Mouse (Mus musculus) CD4-positive helper T cell, adult 2 months (primary cell): ENCODE data around the gene Lamtor4.

ENCODE experiments used
- DNase-seq: peaks from one replicate; pipeline ENCODE4 v3.0.0-alpha.2; 2012; ENCODE audit warnings: low read depth, missing footprints, low spot score

The Lamtor4 gene

GRCm38 (mm10) chr5:138260051-138260450, 4.8 kb downstream of the Lamtor4 start:
- no peak for DNase-seq

GRCm38 (mm10) chr5:138260834-138261233, 5.6 kb downstream of the Lamtor4 start:
- no peak for DNase-seq

DNA sequence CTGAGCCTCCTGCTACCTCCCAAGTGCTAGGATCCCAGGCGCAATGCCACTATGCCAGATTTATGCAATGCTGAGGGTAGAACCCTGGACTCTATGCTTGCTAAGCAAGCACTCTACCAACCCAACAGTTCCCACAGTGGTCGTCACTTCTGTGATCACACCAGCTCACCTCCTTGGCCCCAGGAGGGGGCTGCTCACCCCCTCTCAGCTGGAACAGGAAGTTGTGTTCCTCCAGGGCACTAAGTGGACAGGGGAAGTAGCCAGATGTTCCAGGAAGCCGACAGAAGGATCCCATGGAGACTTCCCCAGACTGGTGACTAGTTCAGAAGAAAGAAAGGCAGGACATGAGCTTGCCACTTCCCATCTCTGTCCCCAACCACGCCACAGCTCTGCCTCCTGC, 6.7 kb downstream of the Lamtor4 start:
- DNase-seq = no peak

- no peak for DNase-seq
Measured at GRCm38 (mm10) chr5:138262582-138263240, 7.4 kb downstream of the Lamtor4 start.

GRCm38 (mm10) chr5:138263260-138264206, 8.3 kb downstream of the Lamtor4 start, which contains the start of gene BC037034:
BC037034 (minus strand) TSS chr5:138264033.
- DNase-seq = peak; percentile 93

GRCm38 (mm10) chr5:138264207-138264578, 8.9 kb downstream of the Lamtor4 start:
- no peak for DNase-seq

DNA sequence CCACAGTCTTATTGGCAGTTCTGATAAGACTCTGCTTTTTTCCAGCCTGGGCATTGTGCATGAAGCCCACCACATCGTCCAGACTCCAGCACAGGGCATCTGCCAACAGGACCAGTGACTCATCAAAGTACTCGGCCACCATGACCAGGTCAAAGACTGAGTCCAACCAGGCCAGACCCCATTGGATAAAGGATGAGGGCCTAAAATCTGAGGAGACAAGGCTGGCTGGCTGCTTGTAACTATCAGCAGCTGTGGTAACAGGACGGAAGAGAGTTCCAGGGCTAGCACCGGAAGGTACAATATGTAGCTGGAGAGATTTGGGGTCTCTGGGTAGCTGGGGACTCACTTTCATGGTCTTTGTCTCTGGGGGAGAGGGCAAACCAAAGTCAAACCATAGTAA, 10.4 kb downstream of the Lamtor4 start:
- DNase-seq = no peak

DNA sequence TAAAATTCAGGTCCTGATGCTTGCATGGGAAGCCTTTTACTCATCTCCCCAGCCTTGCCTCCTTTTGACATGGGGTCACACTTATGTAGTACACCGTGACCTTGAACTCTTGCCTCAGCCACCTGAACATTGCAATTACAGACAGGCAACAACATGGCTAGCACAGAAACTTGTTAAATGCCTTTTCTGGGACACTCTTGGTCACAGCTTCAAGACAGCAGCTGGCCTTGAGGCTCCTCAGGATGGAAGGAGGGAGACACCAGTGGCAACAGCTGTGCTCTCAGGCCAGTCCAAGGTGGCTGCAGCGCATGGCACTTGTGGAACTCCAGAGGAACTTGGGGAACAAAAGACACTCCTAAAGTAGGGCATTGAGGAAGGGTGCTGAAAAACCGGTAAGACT, 11.8 kb downstream of the Lamtor4 start:
- no peak for DNase-seq

- DNase-seq = no peak
Measured at GRCm38 (mm10) chr5:138268980-138269379, 13.7 kb downstream of the Lamtor4 start.

DNA sequence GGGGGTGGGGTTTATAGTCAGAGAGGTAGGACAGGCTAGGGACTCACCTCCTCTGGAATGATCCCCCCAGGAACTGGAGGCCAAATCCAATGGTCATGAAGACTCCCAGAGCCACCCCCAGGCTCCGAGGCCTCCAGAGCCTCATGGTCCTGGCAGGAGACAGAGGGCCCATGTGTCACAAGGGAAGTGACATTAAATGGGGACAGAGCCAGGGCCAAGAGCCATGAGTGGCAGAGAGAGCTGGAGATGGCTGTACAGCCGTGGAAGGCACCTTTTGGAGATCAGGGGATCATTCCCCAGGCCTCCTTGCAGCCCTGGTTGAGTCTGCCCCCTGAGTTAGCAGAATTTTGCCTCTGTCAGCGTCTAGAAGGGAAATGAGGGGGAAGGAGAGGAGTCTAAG, 15.9 kb downstream of the Lamtor4 start:
- DNase-seq = no peak

- DNase-seq = no peak
Measured at GRCm38 (mm10) chr5:138272409-138272923, 17.2 kb downstream of the Lamtor4 start, which contains the start of gene Gal3st4. Gal3st4 (minus strand) TSS chr5:138272840.

GRCm38 (mm10) chr5:138274186-138274585, 18.9 kb downstream of the Lamtor4 start:
- no peak for DNase-seq

DNA sequence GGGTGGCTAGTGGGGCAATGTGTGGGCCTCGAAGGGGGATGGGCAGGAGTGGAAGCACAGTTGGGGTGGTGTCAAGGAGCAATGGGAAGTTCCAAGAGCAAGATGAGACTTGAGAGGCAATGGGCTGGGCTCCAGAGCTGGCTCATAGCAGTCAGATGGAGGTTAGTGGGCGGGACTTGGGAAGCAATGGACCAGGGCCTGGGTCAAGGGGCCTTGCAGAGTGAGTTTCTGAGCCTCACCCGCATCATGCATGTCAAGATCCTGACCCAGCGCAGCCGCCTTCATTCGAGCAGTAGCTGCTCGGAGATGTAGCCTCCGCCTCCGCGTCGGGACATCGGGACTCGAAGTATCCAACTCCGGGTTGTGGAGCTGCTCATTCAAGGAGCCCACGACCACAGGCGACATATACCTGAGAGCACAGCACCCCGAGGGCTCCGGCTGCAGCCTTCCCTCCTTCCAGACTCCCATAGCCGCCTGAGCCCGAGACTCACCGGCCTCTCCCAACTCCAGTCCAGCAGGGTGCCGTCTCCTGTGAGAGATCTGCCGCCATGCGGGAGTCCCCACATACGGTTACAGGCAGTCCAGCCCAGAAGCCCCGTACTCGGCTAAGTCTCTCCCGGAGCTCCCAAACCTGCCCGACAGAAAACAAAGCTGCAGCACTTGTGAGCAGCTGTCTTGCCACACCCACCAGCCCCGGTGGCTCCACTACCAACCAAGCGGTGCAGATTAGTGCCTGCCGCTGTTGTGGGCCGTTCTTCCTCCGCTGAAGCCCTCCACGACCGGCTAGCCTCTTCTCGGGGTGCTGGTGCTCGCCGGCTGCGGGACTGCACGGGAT, 20.2 kb downstream of the Lamtor4 start:
- DNase-seq = no peak

DNA sequence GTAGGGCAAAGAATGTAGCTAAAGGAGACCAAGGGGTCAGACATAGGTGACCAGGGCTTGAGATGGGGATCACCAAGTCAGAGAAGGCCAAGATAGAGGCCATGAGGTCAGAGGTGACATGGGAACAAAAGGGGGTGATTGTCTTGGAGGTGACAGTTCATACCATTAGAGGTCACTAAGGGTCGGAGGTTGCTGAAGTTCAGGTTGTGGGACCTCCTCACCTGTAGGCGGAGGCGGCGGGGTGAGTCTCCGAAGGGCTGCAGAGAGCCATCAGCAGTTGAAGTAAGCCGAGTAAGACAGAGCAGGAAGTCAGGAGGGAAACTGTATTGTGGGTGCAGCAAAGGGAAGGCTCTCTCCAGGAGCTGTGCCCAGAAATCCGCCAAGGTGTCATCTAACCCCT, 22.7 kb downstream of the Lamtor4 start:
- DNase-seq = no peak

DNA sequence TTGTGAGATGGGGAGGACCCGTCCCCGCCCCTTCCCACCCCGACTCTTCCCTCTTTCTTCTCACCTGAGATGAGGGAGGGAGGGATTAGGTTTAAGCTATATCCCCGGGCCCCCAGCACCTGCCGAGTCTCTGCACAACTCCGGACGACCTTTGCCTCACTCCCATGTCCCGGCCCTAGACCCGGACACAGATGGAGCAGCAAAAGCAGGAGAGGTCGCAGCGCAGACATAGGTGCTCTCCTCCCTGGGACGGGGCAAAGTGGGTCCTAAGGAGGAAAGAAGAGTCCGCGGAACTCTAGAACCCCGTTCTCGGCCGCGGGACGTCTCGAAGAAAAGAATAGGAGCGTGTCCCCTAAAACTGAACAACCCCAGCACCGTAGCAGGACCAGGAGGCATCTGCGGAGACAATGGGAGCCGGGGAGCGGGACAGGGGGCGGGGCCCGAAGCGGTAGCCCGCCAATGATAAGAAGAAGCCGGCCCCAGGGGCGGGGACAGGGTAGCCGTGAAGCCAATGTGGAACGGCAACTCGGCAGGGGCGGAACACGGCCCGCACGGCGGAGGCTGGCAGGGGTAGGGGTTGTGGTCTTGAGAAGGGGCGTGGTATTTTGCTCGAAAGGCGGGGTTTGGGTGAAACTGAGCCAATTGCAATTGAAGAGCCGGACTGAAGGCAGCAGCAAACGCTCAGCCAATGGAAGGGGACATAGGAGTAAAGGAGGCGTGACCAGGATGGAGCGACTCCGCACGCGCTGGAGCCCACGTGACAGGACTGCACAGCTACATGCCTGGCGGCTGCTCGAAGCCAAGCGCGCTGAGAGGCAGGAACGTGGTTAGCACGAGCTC, 24.5 kb downstream of the Lamtor4 start, which contains the start of the genes Gm43720, Gpc2 and Stag3:
TSS of gene Gm43720 (minus strand) at position 374 of the 840 bp plus-strand sequence.
TSS of gene Gpc2 (minus strand) at position 421 of the 840 bp plus-strand sequence.
TSS of gene Stag3 (plus strand) at position 656 of the 840 bp plus-strand sequence.
- peak; percentile 93 for DNase-seq

- DNase-seq = no peak
Measured at GRCm38 (mm10) chr5:138280425-138280768, 25.1 kb downstream of the Lamtor4 start.

- no peak for DNase-seq
Measured at GRCm38 (mm10) chr5:138280829-138281228, 25.5 kb downstream of the Lamtor4 start.

DNA sequence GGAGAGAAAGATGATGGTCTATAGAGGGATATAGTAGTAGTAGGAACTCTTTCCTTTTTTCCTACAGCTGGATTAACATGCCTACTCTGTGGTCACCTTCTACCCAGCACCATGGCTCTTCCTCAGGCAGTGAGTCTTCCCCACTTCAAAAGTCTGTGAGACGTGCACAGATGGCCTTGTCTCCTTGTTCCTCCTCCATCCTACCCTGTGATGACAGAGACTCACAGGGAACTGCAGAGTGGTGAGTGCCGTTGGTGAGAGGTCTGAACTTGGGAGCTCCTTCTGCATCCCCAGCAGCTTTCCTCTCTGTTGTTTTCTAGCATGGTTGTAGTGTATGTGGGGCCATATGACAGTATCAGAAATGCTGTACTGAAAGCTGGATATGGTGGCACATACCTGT, 26.5 kb downstream of the Lamtor4 start:
- no peak for DNase-seq

- DNase-seq = no peak
Measured at GRCm38 (mm10) chr5:138283540-138283939, 28.3 kb downstream of the Lamtor4 start.

DNA sequence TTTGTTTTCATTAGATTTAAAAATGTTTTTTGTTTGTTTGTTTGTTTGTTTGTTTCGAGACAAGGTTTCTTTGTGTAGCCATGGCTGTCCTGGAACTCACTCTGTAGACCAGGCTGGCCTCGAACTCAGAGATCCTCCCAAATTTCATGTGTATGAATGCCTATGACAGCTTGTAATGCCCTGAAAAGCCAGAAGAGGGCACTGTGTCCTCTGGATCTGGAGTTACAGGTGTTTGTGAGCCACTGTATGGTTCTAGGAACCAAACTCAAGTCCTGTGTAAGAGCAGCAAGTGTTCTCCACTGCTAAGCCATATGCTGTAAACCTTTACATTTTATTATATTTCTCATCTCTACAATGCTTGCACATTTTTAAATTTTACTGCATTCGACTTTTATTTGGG, 32.6 kb downstream of the Lamtor4 start:
- DNase-seq = no peak
